Mouse (Mus musculus): ENCODE measurements at regions not wholly inside any gene's neighbourhood (a gene's known extent, or its start where the extent isn't known, plus 50 kb on each side); places are given as distances from the start of the nearest gene placed in this dataset.
"Not testable (repeated sequence)": the region's sequence is repeated elsewhere in the genome, so short reads cannot be mapped to it uniquely, and the experiment has no call there.

DNA sequence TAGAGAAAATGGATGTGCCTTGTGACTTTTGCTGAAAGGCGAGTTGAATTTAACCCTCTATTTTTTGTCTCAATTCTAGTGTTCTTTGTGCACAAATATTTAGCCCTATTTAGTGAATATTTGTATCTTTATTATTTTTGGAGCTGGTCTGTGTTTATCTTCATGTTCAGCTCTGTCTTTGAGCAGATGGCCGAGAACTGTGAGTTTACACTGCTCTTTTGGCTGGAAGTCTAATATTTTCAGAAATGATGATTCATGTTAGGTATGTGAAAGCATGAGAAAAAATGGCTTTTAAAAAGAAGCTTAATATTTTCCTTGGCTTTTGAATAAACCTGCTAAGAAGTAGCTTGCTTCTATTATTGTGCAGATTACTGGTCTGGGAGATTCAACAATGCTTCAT lies 505.4 kb downstream of the Sema5a start:
- DNase-seq, result peak; percentile 6

DNA sequence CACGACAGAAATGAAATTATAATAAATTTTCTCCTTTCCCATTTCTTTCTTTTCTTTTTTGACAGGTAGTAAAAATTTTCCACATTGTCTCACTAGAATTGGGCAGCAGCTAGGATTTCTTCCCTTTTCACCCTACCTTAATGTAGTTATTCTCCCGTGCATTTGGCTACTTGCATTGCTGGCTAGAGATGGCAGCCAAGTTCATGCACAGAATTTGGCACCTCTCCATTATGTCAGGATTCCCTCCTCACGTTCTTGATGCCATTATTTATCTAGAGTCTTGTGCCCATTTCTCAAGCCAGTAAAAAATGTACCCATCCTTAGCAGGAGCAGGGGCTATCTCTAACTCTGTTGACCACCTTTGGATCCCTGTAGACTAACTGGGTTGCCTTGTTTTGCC lies 507.4 kb downstream of the Sema5a start:
- peak; percentile 26 for DNase-seq

DNA sequence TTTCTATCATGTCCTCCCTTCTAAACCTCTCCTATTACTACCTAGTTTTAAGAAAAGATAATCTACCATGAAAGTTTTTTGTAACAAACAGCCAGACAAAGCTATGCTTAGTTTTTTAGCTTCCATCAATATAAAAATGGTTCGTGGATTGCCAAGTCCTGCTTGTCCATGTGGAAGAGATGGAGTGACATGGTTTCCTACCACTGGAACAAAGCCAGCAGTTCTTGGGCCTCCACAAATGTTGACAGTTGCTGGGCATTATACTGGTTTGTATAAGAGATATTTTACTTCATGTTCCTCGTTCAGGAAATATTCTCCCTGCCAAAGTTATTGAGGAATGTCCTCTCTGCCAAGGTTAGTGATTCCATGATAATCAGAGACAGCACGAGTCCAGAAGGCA lies 515.5 kb downstream of the Sema5a start:
- DNase-seq, result no peak

DNA sequence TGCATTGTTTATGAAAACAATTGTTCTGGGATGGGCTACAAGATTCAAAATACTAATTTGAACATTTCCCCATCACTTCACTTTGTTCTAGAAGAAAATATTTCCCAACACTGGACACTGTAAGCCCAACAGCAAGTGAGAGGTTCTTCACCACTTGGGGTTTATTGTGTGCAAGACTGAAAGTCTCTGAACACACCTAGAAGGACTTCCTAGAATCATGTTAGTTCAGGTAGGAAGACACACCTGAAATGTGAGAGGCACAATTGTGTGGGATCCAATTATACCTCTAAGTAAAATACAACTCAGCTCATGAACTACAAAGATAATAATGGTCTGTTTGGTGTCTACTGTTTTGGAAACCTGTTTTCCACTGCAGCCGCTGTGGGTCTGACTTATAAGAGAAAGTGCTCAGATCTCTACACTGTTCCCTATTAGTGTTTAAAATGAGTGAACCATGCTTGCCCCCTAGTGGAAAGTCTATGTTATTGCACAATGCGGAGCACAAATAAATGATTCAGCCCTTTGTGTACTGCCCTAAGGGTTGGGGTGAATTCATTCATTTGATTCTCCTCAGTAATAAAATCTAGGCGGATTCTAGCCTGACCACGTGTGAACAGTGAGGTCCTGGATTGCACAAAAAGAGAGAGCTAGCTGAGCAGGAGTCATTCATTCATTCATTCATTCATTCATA lies 521.5 kb downstream of the Sema5a start:
- peak; percentile 46 for DNase-seq

DNA sequence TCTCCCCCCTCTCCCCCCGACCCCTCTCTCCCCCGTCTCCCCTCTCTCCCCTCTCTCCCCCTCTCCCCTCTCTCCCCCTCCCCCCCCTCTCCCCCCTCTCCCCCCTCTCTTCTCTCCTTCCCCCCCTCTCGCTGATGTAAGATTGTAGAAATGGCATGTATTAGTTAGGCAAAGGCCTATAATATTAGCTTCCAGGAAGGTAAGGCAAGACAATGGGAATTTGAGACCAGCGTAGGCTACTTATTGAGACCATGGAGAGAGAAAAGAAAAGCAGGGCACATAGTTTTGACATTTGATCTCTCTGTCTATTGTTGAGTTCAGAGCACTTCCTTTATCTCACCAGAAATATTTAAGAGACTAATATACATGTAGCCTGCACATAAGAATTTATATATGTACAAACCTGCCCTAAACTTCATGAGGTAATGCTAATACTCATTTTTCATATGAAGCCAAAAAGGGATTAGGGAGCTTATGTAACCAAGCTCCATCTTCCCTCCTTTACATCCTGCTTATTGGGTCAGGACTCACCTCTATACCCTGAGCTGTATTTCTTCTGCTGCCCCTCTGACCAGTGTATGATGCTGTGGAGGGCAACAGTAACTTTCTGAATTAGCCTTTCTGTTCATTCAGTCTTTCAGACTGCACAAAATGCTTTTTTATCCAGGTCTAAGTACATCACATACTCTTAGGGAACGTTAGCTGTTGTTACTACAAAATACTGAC lies 522.3 kb downstream of the Sema5a start:
- DNase-seq, result no peak

DNA sequence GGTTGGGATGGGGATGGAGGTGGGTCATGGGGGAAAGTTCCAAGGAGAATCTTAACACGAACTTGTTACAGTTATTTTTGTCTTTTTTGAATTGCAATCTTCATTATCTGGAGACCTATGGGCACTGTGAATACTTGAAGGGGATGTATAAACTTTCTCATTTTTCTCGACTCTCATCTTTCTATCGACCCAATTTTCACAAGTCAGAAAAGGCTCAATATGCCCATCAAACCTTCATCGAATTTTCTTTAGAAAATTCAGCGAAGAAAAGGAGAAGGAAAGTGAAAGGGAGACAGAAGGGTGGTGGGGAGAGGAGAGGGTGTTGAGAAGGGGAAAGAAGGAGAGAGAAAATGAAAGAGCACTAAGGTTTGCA lies 533.6 kb downstream of the Sema5a start:
- not testable (repeated sequence) for DNase-seq

DNA sequence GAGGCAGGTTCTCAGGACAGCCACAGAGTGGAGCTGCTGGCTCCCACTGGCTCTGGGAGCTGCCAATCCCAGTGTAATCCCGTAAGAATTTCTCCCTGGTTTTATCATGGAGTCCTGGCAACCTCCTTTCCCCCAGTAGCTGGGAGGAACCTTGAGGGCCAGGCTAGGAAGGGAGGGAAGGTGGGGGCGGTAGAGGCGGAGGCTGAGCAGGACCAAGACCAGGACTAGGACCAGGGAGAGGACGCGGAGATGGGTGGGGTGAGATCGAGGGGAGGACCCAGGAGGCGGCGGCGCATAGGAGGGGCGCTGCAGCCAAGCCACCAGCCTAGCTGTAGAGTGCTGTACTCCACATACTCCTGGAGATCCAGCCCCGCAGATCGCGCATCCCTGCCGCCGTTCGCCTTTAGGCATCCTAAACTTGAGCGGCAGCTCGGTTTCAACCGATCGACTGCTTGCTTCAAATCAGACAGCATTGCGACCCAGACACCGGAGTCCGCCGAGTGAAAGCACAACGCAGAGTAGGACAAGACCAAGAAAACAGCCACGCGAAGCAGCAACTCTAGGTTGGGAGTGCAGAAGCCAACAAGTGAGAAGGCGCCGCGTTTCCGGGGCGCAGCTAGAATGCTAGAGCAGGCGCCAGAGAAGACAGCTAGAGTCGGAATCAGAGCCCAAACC lies 534.1 kb downstream of the Sema5a start:
- peak; percentile 83 for DNase-seq

DNA sequence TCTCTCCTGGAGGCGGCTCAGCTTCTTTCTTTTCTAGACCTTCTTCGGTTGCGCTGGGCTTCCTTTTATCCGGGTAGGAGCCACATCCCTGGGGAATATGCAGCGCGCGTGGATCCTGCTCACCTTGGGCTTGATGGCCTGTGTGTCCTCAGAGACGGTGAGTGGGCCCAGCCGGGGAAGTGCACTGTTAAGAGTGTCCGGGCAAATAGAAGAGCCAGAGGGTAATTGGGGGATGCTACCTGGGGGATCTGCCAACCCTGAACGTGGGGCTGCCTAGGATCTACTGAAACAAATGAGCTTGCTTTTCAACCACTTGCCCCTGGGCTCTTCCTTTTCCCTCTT lies 534.6 kb downstream of the Sema5a start:
- DNase-seq, result not testable (repeated sequence)

DNA sequence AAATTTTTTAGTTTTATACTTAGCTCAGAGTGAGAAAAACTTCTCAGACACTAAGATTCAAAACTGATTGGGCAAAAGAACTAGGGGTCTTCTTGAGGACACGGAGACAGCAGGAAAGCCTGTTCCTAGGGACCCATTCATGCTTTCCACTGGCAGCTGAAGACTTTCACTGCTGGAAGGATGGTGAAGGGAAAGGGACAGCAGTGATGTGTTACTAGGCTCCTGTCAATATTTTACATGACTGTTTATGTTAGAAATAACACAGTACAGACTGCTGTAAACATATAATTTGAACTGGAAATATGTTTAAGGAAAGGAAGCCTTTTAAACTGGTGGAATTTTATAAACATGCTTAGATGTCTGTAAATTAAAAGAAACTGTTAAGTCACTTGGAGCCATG lies 537.0 kb downstream of the Sema5a start:
- DNase-seq, result not testable (repeated sequence)

DNA sequence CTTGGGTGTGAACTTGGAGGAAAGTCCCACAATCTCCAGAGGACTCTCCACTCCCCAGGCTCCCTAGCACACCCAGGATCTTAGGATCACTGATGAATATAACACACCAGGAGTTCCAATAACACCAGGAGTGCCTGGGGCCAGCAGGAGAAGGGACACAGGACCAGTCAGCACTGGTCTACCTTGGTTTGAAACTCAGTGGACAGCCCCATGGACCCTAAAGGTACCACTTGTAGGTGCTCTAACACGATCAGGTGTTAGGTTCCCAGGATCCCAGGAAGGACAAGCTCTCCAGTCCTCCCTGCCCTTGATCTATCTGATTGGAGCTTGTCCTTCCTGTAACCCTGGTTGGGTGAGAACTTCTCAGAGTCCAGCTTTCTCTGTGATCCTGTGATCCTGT lies 554.6 kb downstream of the Sema5a start:
- no peak for DNase-seq

DNA sequence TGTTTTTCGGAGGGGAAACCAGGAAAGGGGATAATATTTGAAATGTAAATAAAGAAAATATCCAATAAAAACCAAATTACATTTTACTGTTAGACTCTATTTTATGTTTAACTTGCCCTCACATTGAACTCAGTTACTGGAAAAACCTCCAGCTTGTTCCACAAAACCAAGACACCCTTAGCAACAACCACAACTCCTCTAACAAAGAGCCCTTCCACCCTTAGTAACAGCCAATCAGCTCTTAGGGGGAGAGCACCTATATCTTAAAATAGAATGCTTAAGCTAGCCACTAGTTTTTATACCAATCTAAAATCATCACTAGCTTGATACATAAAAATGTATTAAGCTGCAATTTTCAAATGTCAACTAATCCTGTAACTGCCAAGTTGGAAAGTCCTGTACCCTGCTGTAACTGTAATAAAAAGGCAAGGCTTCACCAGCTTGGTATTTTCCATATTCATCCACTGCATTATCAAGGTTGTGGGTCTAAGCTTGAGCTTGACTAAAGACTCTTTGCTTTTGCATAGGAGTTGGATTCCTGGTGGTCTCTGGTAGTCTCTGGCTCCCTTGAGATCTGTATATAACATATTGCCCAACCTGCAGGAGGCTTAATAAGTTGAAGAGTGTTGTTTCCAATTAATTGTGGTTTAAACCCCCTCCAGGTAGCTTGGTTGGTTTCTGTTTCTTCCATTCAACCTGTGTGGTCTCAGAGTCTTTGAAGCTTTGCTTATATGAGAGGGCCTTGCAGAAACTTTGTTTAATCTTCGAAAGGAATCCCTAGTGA lies 566.4 kb downstream of the Sema5a start:
- no peak for DNase-seq

DNA sequence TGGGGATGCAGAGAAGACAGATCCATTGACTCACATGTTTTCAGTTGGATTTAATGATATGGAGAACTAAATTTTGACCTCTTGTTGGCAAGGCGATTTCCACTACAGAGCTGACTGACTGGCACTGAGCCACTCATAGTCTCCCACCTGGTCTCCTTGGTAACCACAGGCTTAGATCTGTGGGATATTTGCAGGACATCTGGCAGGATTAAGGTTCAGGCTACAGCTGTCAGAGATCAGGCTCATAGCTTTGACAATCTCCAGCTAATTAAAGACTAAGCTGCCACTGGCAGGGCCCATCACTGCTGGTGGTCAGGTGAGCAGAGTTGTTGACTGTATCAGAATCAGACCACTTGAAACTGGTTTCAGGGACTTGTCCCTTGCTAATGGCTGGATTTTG lies 595.4 kb downstream of the Sema5a start:
- no peak for DNase-seq
